Mouse (Mus musculus) testis, adult 10 weeks (tissue): ENCODE results near the gene Cdnf. TPM values are rescaled to one million over a fixed set of nuclear protein-coding genes. Genes with fewer than 3 reads are reported as not detected.

Source experiments
- polyA plus RNA-seq: library from polyadenylated mRNA; stranded (reverse); fragments of 350-450 nt; fragmentation: Illumina TruSeq; extraction: RNeasy Lipid Tissue Mini Kit (QIAGEN cat#74804); gene quantifications from one replicate; pipeline ENCODE4 v1.2.3, GENCODE M21; 2014; ENCODE audit warnings: low read depth, low replicate concordance

Gene Cdnf
- polyA plus RNA-seq: 5.7 TPM

DNA sequence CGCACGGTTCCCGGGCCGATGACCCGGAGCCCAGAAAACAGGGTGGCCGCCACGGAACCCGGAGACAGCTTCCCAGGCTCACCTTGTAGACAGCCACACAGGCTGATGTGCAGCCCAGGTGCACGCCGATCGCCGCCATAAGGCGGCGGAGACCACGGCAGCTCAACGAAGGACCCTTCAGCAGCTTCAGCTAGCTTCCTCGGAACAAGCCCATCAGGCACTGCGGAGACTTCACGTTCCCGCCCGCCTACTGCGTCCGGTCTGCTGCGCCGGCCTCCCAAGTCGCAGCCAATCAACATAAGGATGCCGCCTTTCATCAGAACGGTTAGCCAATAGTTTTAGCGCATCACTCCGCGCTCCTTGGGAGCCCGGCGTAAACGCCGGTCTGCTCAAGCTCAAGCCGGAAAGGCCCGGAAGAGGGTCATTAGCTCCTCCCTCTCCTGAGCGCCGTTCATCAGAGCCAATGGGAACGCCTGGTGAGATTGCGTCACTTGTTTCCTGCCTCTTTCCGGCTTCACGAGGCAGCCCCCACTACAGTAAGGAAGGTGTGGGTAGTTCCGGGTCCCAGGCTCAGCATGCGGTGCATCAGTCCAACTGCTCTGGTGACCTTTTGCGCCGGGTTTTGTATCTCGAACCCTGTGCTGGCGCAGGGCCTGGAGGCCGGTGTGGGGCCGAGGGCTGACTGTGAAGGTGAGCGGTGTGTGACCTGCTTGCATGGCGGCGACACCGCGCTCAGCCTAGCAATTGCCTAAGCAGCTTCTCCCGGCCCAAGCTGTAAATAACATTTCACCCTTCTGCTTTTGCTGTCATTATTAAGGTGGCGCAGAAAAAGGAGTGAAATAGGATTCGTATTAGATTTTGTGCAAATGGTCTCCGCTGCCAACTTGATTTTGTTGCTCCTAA, at the start of gene Cdnf, which contains the start of the genes Gm45902 and Hspa14:
Gene Cdnf, plus strand, starts transcription at position 479 of the 903 bp plus-strand sequence.
Gene Gm45902, minus strand, starts transcription at position 239 of the 903 bp plus-strand sequence.
Gene Hspa14, minus strand, starts transcription at position 263 of the 903 bp plus-strand sequence.

DNA sequence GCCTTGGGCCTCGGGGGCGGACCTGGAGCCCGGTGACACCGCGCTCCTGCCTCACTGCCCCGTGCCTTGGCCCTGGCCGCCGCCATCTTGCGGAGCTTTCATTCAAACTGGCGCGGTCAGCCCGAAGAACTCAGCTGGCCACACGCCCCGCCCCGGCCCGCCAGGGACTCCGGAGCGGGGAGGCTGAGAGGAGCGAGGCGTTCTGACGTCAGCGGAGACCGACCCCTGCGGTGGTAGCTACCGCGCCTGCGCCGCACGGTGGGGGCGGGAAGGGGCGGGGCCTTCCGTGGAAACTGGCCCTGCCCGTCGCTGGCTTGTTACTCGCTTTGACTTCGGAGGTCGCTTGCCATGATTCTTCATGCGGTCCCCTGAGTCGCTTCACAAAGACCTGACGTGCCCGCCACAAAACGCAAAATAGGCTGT, 38.0 kb upstream of the Cdnf start, which contains the start of gene Suv39h2:
Gene Suv39h2, minus strand, starts transcription at position 171 of the 423 bp plus-strand sequence.

DNA sequence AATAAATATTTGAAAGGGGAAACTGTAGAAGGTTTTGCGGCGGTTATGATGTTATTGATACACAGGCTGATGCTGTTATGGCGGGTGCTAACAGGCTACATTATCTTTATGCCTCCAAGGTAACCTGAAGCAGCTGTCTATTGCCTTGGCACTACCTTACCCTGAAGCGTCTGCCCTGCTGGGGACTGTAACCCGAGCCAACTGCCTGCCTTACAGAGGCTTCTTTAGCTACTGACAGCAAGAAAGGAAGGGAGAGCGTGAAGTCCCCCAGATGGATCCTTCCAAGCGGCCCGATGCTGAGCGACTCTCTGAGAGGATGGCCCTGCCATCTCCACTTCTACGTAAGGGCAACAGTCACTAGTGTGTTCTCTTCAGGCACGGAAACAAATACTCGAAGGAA, 57.4 kb downstream of the Cdnf start, which contains the start of gene Fam107b:
Gene Fam107b, plus strand, starts transcription at position 303 of the 400 bp plus-strand sequence.

Other genes with a start within 250 kb of the Cdnf start
- gene Nmt2, start 228.8 kb upstream of the Cdnf start, polyA plus RNA-seq: 85.6 TPM
- 47.9 TPM for gene Rpp38, start 180.4 kb upstream of the Cdnf start, polyA plus RNA-seq
- 2.1 TPM for gene Acbd7, start 176.9 kb upstream of the Cdnf start, polyA plus RNA-seq
- 1.2 TPM for gene Olah, start 115.8 kb upstream of the Cdnf start, polyA plus RNA-seq
- 7,123 TPM for gene Meig1, start 90.4 kb upstream of the Cdnf start, polyA plus RNA-seq
- 13.6 TPM for gene Dclre1c, start 88.9 kb upstream of the Cdnf start, polyA plus RNA-seq
- gene Suv39h2, start 38.0 kb upstream of the Cdnf start, polyA plus RNA-seq: 78.1 TPM
- gene Gm45902, start 240 bp upstream of the Cdnf start, polyA plus RNA-seq: 1.6 TPM
- 28.7 TPM for gene Hspa14, start 216 bp upstream of the Cdnf start, polyA plus RNA-seq
- 484 TPM for gene Fam107b, start 57.5 kb downstream of the Cdnf start, polyA plus RNA-seq